Mouse (Mus musculus): Measurements from ENCODE around the gene Pmf1.
"Not testable (repeated sequence)": the region's sequence is repeated elsewhere in the genome, so short reads cannot be mapped to it uniquely, and the experiment has no call there.

The Pmf1 gene

DNA sequence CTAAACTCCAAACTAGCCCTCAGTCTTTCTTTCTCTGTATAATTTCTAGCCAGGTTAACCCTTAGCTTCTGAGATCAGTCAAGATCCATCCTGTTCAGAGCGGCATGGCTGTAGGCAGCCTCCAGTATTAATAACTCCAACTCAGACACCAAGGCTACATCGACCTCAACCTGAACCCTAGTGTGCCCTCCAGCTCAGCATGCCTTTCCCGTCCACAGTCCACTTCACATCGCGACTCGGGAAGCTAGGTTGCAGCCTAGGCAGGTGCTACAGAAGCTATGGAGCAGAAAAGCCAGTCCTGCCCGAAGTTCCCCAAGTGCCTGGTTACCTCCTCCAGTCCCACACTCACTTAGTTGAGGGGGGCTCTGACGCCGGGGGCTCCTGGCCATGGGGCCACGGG is 27.3 kb upstream of the Pmf1 start:
- peak; percentile 72 for DNase-seq

GRCm38 (mm10) chr3:88436395-88437201 is 26.5 kb upstream of the Pmf1 start:
- peak; percentile 39 for DNase-seq

GRCm38 (mm10) chr3:88435515-88435914 is 25.4 kb upstream of the Pmf1 start:
- no peak for DNase-seq

- not testable (repeated sequence) for DNase-seq
Measured at GRCm38 (mm10) chr3:88428639-88429038, 18.5 kb upstream of the Pmf1 start.

DNA sequence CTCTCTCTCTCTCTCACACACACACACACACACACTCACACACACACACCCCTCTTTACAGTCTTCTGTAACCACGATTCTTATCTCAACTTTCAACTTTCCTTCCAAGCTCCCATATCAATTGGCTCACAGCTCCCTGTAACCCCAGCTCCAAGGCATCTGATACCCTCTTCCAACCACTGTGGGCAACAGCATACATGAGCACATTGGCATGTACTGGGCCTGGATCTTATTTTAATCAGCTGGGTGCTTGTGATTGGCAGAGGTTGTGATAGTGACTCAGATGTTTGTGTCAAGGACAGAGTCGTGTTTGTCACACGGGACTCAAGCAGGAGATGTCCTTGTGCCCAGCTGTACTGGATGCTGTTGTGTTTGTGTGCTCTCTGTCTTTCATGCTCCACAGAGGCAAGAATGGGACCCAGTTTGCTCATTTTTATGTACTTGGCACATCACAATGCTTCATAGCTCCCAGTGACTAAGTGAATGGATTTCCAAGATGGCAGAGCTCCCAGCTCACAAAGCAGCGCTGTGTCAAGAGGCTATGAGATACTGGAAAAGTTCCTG is 17.3 kb upstream of the Pmf1 start:
- no peak for DNase-seq

- DNase-seq = peak; percentile 62
Measured at GRCm38 (mm10) chr3:88425708-88426420, 15.7 kb upstream of the Pmf1 start.

GRCm38 (mm10) chr3:88425330-88425689 is 15.2 kb upstream of the Pmf1 start:
- DNase-seq = no peak

GRCm38 (mm10) chr3:88424605-88425329 is 14.6 kb upstream of the Pmf1 start, which contains the start of gene Slc25a44:
TSS of gene Slc25a44 (minus strand) at chr3:88425139.
- DNase-seq = peak; percentile 97

GRCm38 (mm10) chr3:88422020-88422720 is 12.0 kb upstream of the Pmf1 start:
- peak; percentile 70 for DNase-seq

DNA sequence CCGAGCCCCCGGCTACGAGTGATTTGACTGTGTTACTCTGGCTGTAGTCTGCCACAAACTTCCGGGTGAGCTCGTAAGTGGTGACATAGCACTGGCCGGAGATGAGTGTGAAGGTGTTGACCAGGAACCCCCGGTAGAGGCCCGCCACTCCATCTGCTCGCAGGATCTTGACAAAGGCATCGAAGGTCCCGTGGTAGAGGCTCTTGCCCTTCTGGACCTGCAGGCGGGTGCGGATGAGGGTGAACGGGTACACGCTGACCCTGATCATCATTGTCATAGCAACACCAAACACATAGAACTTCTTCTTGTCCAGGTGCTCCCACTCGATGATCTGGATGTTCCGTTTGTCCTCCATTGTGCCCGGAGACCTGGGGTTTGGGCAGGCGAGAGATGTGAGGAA is 10.6 kb upstream of the Pmf1 start:
- peak; percentile 57 for DNase-seq

GRCm38 (mm10) chr3:88418016-88418415 is 7.9 kb upstream of the Pmf1 start:
- DNase-seq = no peak

DNA sequence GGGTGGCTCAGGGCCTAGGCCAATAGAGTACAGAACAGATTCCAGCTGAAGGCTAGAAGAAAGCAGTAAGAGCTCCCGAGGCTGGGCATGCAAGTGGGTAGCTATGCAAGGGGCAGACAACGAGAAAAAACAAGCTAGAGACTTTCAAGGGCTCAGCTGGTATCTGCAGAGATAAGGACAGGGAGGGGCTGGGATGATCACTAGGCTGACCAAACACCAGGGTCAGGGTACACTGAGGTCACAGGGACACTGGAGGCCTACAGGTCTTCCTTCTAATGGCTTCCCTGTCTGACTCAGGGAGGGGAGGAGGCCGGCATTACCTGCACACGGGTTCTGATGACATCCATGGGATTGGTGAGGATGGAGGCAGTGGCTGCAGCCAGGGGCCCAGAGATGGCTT is 5.5 kb upstream of the Pmf1 start:
- no peak for DNase-seq

DNA sequence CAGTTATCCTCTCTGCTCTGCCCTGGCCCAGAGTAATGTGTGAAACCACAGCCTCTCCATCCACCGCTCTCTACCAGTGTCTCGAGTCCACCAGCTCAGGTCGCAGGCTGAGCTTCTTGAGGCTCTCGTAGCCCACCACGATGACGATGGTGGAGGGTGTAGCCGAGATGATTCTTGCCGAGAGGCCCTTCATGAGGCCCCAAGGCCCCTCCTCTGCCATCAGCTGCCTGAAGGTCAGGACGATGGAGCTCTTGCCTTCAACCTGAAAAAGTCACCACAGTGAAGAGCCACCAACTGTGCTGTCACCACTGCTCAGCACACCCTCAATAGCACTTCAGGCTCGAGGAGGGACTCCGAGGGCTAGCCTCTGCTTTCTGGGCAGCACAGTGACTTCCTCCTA is 2.5 kb upstream of the Pmf1 start:
- no peak for DNase-seq

- DNase-seq = no peak
Measured at GRCm38 (mm10) chr3:88411681-88412080, 1.6 kb upstream of the Pmf1 start.

DNA sequence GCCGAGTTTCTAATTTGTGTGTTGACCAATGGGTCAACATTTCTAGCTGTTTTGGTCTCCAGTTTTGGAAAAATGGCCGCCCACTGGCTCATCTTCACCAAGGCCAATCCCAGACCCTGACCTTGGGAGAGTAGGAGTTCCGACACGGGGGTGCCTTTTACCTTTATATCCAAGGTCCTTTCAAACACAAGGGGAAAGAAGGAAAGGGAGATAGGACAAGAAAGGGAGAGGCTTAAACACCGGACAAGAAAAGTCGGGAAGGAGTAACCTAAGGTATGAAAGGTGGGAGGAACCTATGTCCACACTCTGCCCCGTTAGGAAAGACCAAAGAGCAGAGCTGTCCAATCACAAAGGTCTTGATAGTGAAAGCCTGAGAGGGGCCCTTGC is 507 bp upstream of the Pmf1 start:
- peak; percentile 36 for DNase-seq

GRCm38 (mm10) chr3:88408953-88409352 is 1.2 kb downstream of the Pmf1 start:
- DNase-seq = no peak

DNA sequence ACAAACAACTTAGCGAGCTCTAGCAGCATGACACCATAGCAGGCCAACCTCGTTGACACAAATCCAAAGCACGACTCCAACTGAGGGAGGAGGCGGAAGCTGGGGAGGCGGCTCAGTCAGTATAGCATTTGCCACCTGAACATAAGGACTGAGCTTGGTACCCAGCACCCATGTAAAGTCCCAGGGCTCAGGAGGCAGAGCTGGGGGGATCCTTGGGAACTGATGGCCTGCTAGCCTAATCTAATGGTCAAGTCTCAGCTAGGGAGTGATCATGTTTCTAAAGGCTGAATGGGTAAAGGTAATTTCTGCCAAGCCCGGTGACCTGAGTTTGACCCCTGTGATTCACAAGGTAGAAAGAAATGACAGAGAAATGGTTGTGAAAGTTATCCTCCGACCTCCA is 2.6 kb downstream of the Pmf1 start:
- no peak for DNase-seq

- peak; percentile 58 for DNase-seq
Measured at GRCm38 (mm10) chr3:88407090-88407489, 3.0 kb downstream of the Pmf1 start.

DNA sequence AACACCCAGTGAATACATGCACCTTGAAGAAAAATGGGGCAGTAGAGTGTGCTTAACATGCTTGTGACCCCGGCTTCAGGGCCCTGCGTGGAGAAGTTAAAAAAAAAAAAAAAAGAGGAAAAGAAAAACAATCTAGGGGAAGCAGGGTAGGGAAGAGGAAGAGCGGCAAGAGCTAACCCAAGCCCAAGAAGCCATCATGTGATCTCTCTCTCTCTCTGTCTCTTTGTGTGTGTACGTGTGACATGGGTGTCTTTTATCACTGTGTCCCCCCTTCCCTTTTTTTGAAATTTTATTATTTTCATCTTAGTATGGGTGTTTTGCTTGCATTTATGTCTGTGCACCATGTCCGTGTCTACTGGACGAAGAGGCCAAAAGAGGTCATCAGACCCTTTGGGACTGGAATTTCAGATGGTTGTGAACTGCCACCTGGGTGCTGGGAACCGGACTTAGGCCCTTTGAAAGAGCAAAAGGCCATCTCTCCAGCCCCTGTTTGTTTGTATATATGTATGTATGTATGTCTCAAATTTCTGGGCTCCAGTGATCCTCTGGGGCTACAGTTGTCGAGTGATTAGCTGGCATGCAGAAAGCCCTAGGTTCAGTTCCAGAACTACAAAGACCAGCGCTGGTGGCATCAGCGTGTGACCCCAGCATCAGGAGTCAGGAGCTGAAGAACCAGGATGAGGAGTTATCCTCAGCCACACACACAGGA is 6.5 kb downstream of the Pmf1 start:
- no peak for DNase-seq

GRCm38 (mm10) chr3:88398666-88399065 is 11.5 kb downstream of the Pmf1 start:
- DNase-seq = no peak

GRCm38 (mm10) chr3:88395742-88396141 is 14.4 kb downstream of the Pmf1 start:
- no peak for DNase-seq

DNA sequence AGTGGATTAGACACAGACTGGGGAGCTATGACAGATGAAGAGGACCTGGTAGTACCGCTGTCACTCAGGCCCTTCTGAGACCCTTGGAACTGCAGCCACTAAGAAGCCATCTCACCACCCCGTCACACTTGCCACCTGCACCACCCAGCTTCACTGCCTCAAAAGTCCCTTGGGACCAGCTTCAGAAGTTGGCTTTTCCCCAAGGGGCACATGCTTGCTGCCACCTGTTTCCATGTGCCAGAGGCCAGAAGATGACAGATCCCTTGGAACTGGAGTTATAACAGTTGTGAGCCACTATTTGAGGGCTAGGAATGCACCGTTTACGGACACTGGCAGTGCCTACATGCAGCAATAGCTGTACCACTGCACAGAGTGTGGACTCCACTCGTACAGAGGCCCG is 14.8 kb downstream of the Pmf1 start:
- no peak for DNase-seq
